Mouse (Mus musculus) heart, embryonic 14.5 days (tissue): ENCODE measurements around the gene Ddx20. TPM values are rescaled to one million over a fixed set of nuclear protein-coding genes. Genes with fewer than 3 reads are reported as not detected.
A peak's percentile ranks its signal among the peaks of the same experiment; 100 is the strongest.
"Not testable (repeated sequence)": the region's sequence is repeated elsewhere in the genome, so short reads cannot be mapped to it uniquely, and the experiment has no call there.

Source experiments
- ATAC-seq: fragments of 200-750 bp; cut with Nextera tagmentation; 2 replicates; pipeline ENCODE4 v1.8.0; 2017; ENCODE audit warnings: low read depth, moderate TSS enrichment; ENCODE audit not compliant: insufficient number of reproducible peaks, insufficient read depth, low FRiP score
- H3K27ac ChIP-seq, 2 experiments: fragments of 200-500 bp in 1 of 2; fragments of 300-500 bp in 1 of 2; sonication (generic) in 1 of 2; replicated peaks in 1 of 2; 2 replicates each; pipeline ENCODE4 v1.5.1; 2012 to 2014; ENCODE audit warnings: low read depth in 2 of 2, low read length in 2 of 2, control low read depth in 1 of 2, mild to moderate bottlenecking in 1 of 2, mixed read lengths in 1 of 2; ENCODE audit not compliant: control insufficient read depth in 1 of 2, insufficient read depth in 1 of 2
- H3K27me3 ChIP-seq: fragments of 300-500 bp; sonication (generic); 2 replicates; pipeline ENCODE4 v1.6.1; 2014; ENCODE audit warnings: mild to moderate bottlenecking, low read length, control low read depth; ENCODE audit not compliant: control insufficient read depth, insufficient read depth
- H3K36me3 ChIP-seq: fragments of 300-500 bp; sonication (generic); 2 replicates; pipeline ENCODE4 v1.6.1; 2014; ENCODE audit warnings: mild to moderate bottlenecking, control low read depth, low read length, mixed read lengths; ENCODE audit not compliant: control insufficient read depth, insufficient read depth
- H3K4me1 ChIP-seq, 2 experiments: fragments of 200-500 bp in 1 of 2; fragments of 300-500 bp in 1 of 2; sonication (generic) in 1 of 2; 2 replicates each; pipeline ENCODE4 v1.6.1; 2012 to 2014; ENCODE audit warnings: low read length in 2 of 2, control low read depth in 1 of 2, mixed read lengths in 1 of 2; ENCODE audit not compliant: control insufficient read depth in 2 of 2, insufficient read depth in 2 of 2
- H3K4me2 ChIP-seq: fragments of 300-500 bp; sonication (generic); 2 replicates; pipeline ENCODE4 v1.6.1; 2014; ENCODE audit warnings: mild to moderate bottlenecking, low read length
- H3K4me3 ChIP-seq, 2 experiments: fragments of 200-500 bp in 1 of 2; fragments of 300-500 bp in 1 of 2; sonication (generic) in 1 of 2; 2 replicates each; pipeline ENCODE4 v1.5.1; 2012 to 2014; ENCODE audit warnings: low read length in 2 of 2, mild to moderate bottlenecking in 2 of 2, control low read depth in 1 of 2, low read depth in 1 of 2, moderate library complexity in 1 of 2; ENCODE audit not compliant: control insufficient read depth in 1 of 2, insufficient read depth in 1 of 2
- H3K9ac ChIP-seq: fragments of 300-500 bp; sonication (generic); 2 replicates; pipeline ENCODE4 v1.6.1; 2014; ENCODE audit warnings: mild to moderate bottlenecking, low read length
- H3K9me3 ChIP-seq: fragments of 300-500 bp; sonication (generic); 2 replicates; pipeline ENCODE4 v1.6.1; 2016; ENCODE audit warnings: low read length, control low read depth; ENCODE audit not compliant: control insufficient read depth
- WGBS: fragments of 180-500 bp; shearing (Covaris S2); extraction: QIAGEN DNeasy Blood & Tissue Kit; methylation state at CpG from one replicate; pipeline ENCODE4 v1.1.7; 2014; 5-methylcytosine and 5-hydroxymethylcytosine counted together
- polyA plus RNA-seq: library from polyadenylated mRNA; unstranded; fragments of >200 nt; fragmentation: Nextera tagmentation; extraction: Ambion mirVana; gene quantifications from 2 replicates; pipeline ENCODE4 v1.2.1, GENCODE M21; 2014

Gene Ddx20
- polyA plus RNA-seq, 1 experiment from 2014 or later: 20.2 TPM

GRCm38 (mm10) chr3:105705561-105705960 is 18.2 kb upstream of the Ddx20 start:
- H3K4me2 ChIP-seq: peak overlapping the region; percentile 98
- ATAC-seq: no peak
- 30% methylated on average over 3 of the region's 3 CpGs for WGBS
- no peaks in the 10 kb centered on the region for H3K9me3 ChIP-seq
- peak overlapping the region; percentile 73 for H3K9ac ChIP-seq
- H3K4me1 ChIP-seq: peaks cover 21 to 52% of the 10 kb centered on the region in 2 experiments
- peak overlapping the region; percentile 51 to 57 for H3K4me3 ChIP-seq
- H3K36me3 ChIP-seq: no peaks in the 10 kb centered on the region
- H3K27me3 ChIP-seq: no peaks in the 10 kb centered on the region
- no peak overlapping the region for H3K27ac ChIP-seq

- peak overlapping the region; percentile 73 for H3K9ac ChIP-seq
- ATAC-seq: peak; percentile 22
- H3K4me3 ChIP-seq: peak overlapping the region; percentile 51 to 57
- under 1% methylated on average over 28 of the region's 28 CpGs for WGBS
- no peaks in the 10 kb centered on the region for H3K36me3 ChIP-seq
- H3K9me3 ChIP-seq: no peaks in the 10 kb centered on the region
- peak overlapping the region in 1 of 2 experiments; percentile 41; a peak in 2 of 4 replicates for H3K27ac ChIP-seq
- H3K4me1 ChIP-seq: peaks cover 18 to 51% of the 10 kb centered on the region in 2 experiments
- H3K27me3 ChIP-seq: no peaks in the 10 kb centered on the region
- peak overlapping the region; percentile 98 for H3K4me2 ChIP-seq
Observed at GRCm38 (mm10) chr3:105705061-105705549, 17.7 kb upstream of the Ddx20 start.

- Histone ChIP-seq H3K4me1 (peaks cover 16 to 57% of the 10 kb centered on the region in 2 experiments), H3K36me3 (no peaks in the 10 kb centered on the region), H3K4me3 (peak within 1 kb of the TSS; percentile 51 to 57), H3K4me2 (peak within 1 kb of the TSS; percentile 98), H3K9ac (peak within 1 kb of the TSS; percentile 73), H3K9me3 (no peaks in the 10 kb centered on the region), H3K27me3 (no peaks in the 10 kb centered on the region), H3K27ac (peak within 1 kb of the TSS; percentile 41 to 48)
- peak; percentile 90 for ATAC-seq
- WGBS: 6% methylated on average over 37 of the region's 43 CpGs
Observed at GRCm38 (mm10) chr3:105704031-105705008, 16.9 kb upstream of the Ddx20 start, which contains the start of gene Inka2. Inka2 (plus strand) TSS chr3:105704599.

GRCm38 (mm10) chr3:105703571-105703970 is 16.2 kb upstream of the Ddx20 start:
- Histone ChIP-seq H3K4me1 (peaks cover 21 to 62% of the 10 kb centered on the region in 2 experiments), H3K4me3 (no peak overlapping the region), H3K9ac (no peak overlapping the region), H3K9me3 (no peaks in the 10 kb centered on the region), H3K36me3 (no peaks in the 10 kb centered on the region), H3K27ac (no peak overlapping the region), H3K4me2 (peak overlapping the region; percentile 98; the same call in 1 of the 2 replicates), H3K27me3 (no peaks in the 10 kb centered on the region)
- ATAC-seq: no peak
- 67% methylated on average over 6 of the region's 6 CpGs for WGBS

GRCm38 (mm10) chr3:105701399-105701798 is 14.0 kb upstream of the Ddx20 start:
- Histone ChIP-seq H3K9ac (no peak overlapping the region), H3K27ac (no peak overlapping the region), H3K27me3 (no peaks in the 10 kb centered on the region), H3K4me3 (0 out of 4 replicates have a peak overlapping the region, but pooled peaks of 1 of the 2 experiments have one; percentile 0), H3K4me1 (peaks cover 24 to 61% of the 10 kb centered on the region in 2 experiments), H3K4me2 (peak overlapping the region; percentile 44), H3K36me3 (no peaks in the 10 kb centered on the region), H3K9me3 (no peaks in the 10 kb centered on the region)
- 20% methylated on average over 5 of the region's 5 CpGs for WGBS
- peak; percentile 8; the same call in 1 of the 2 replicates for ATAC-seq

GRCm38 (mm10) chr3:105700786-105701185 is 13.4 kb upstream of the Ddx20 start:
- H3K27ac ChIP-seq: not testable (repeated sequence)
- H3K4me2 ChIP-seq: peak overlapping the region; percentile 44

GRCm38 (mm10) chr3:105699241-105699933 is 12.0 kb upstream of the Ddx20 start:
- Histone ChIP-seq H3K4me3 (no peak overlapping the region), H3K9ac (no peak overlapping the region), H3K4me2 (no peak overlapping the region), H3K27me3 (no peaks in the 10 kb centered on the region), H3K36me3 (no peaks in the 10 kb centered on the region), H3K9me3 (no peaks in the 10 kb centered on the region), H3K4me1 (peaks cover 32 to 66% of the 10 kb centered on the region in 2 experiments), H3K27ac (peak overlapping the region; percentile 63 to 65)
- no peak for ATAC-seq
- 34% methylated on average over 3 of the region's 3 CpGs for WGBS

More at GRCm38 (mm10) chr3:105700786-105701185, 13.4 kb upstream of the Ddx20 start:
- ATAC-seq, H3K27me3 ChIP-seq, H3K36me3 ChIP-seq, H3K9me3 ChIP-seq, H3K4me3 ChIP-seq, H3K9ac ChIP-seq: not testable (repeated sequence)
- peaks cover 28 to 63% of the 10 kb centered on the region in 2 experiments for H3K4me1 ChIP-seq
- WGBS: 44% methylated on average over 1 of the region's 1 CpGs
